Comparison of ENCODE assay signal across 17 mouse cellular contexts in genomic region chr10:100774252-100774651, GRCm38 (mm10).
"Had no signal": no experiment of that assay in that cellular context is flagged by ENCODE, and none has a peak within 500 bp of the region (broad histone marks: within the 10 kb centered on the region; RNA-seq: fewer than 3 reads in every experiment).

No protein-coding gene starts in this region.

- H3K27me3 ChIP-seq: midbrain, embryonic 12.5 days; neural tube, embryonic 13.5 days; neural tube, embryonic 15.5 days had no signal

- H3K4me2 ChIP-seq: midbrain, embryonic 12.5 days; neural tube, embryonic 13.5 days; neural tube, embryonic 15.5 days had no signal

- H3K4me3 ChIP-seq: midbrain, embryonic 10.5 days; midbrain, embryonic 12.5 days; myocyte; neural tube, embryonic 13.5 days; neural tube, embryonic 15.5 days had no signal

- H3K36me3 ChIP-seq: midbrain, embryonic 10.5 days; midbrain, embryonic 12.5 days; neural tube, embryonic 13.5 days; neural tube, embryonic 15.5 days had no signal

- H3K9me3 ChIP-seq: midbrain, embryonic 10.5 days; midbrain, embryonic 12.5 days; neural tube, embryonic 13.5 days; neural tube, embryonic 15.5 days had no signal

- H3K27ac ChIP-seq: midbrain, embryonic 10.5 days; midbrain, embryonic 12.5 days; neural tube, embryonic 13.5 days; neural tube, embryonic 15.5 days had no signal

- H3K9ac ChIP-seq: midbrain, embryonic 12.5 days; neural tube, embryonic 13.5 days; neural tube, embryonic 15.5 days had no signal

- DNase-seq: lung, adult 18-20 months; lung, postnatal 4 days; midbrain, embryonic 14.5 days; retina, postnatal 1 day; right cerebral cortex, adult 18-20 months; right cerebral cortex, postnatal 25 days; right cerebral cortex, postnatal 4 days; spleen, adult 18-20 months; thymus, adult 18-20 months; thymus, postnatal 14 days; thymus, postnatal 36 days had no signal

- H3K4me1 ChIP-seq: midbrain, embryonic 10.5 days; midbrain, embryonic 12.5 days; neural tube, embryonic 13.5 days; neural tube, embryonic 15.5 days had no signal

- ATAC-seq: midbrain, embryonic 16.5 days had no signal
